Mouse (Mus musculus) embryonic facial prominence, embryonic 14.5 days (tissue): ENCODE data around the gene Scgb2b2. TPM values are rescaled to one million over a fixed set of nuclear protein-coding genes. Genes with fewer than 3 reads are reported as not detected.

ENCODE experiments used
- ATAC-seq: fragments of 200-750 bp; cut with Nextera tagmentation; 2 replicates; pipeline ENCODE4 v1.8.0; 2017; ENCODE audit warnings: low read depth, moderate number of reproducible peaks, moderate TSS enrichment
- DNase-seq: peaks from one replicate; pipeline ENCODE4 v3.0.0-alpha.2; 2015; ENCODE audit warnings: low spot score
- H3K27ac ChIP-seq: fragments of 300-500 bp; sonication (generic); replicated peaks from 2 replicates; pipeline ENCODE4 v1.5.1; 2014; ENCODE audit warnings: low read depth, mild to moderate bottlenecking, low read length, moderate library complexity
- H3K27me3 ChIP-seq: fragments of 300-500 bp; sonication (generic); replicated peaks from 2 replicates; pipeline ENCODE4 v1.6.1; 2014; ENCODE audit warnings: low read length; ENCODE audit not compliant: control insufficient read depth, insufficient read depth
- H3K36me3 ChIP-seq: fragments of 300-500 bp; sonication (generic); 2 replicates; pipeline ENCODE4 v1.6.1; 2014; ENCODE audit warnings: low read length, mixed read lengths; ENCODE audit not compliant: control insufficient read depth, insufficient read depth
- H3K4me1 ChIP-seq: fragments of 300-500 bp; sonication (generic); 2 replicates; pipeline ENCODE4 v1.6.1; 2014; ENCODE audit warnings: antibody characterized with exemption, low read length; ENCODE audit not compliant: control insufficient read depth, insufficient read depth
- H3K4me2 ChIP-seq: fragments of 300-500 bp; sonication (generic); 2 replicates; pipeline ENCODE4 v1.6.1; 2014; ENCODE audit warnings: low read depth, mild to moderate bottlenecking, low read length, moderate library complexity, mixed read lengths
- H3K4me3 ChIP-seq: fragments of 300-500 bp; sonication (generic); 2 replicates; pipeline ENCODE4 v1.5.1; 2014; ENCODE audit warnings: low read depth, mild to moderate bottlenecking, low read length
- H3K9ac ChIP-seq: fragments of 300-500 bp; sonication (generic); 2 replicates; pipeline ENCODE4 v1.6.1; 2014; ENCODE audit warnings: low read depth, mild to moderate bottlenecking, low read length, moderate library complexity, mixed read lengths
- H3K9me3 ChIP-seq: fragments of 300-500 bp; sonication (generic); 2 replicates; pipeline ENCODE4 v1.6.1; 2016; ENCODE audit warnings: low read length; ENCODE audit not compliant: control insufficient read depth
- WGBS: fragments of 180-500 bp; shearing (Covaris S2); extraction: QIAGEN DNeasy Blood & Tissue Kit; methylation state at CpG from one replicate; pipeline ENCODE4 v1.1.7; 2014; 5-methylcytosine and 5-hydroxymethylcytosine counted together
- polyA plus RNA-seq: library from polyadenylated mRNA; unstranded; fragments of >200 nt; fragmentation: Nextera tagmentation; extraction: Ambion mirVana; gene quantifications from 2 replicates; pipeline ENCODE4 v1.2.1, GENCODE M21; 2014

Scgb2b2 gene
- polyA plus RNA-seq: not detected in 2 replicates

GRCm38 (mm10) chr7:31290208-31290607 is at the start of gene Scgb2b2:
TSS of gene Scgb2b2 (plus strand) at chr7:31290508.
- H3K4me1 ChIP-seq: no peaks in the 10 kb centered on the region
- H3K4me3 ChIP-seq: no peak within 1 kb of the TSS
- H3K27ac ChIP-seq: no peak within 1 kb of the TSS
- WGBS: 83% methylated on average over 5 of the region's 5 CpGs
- no peaks in the 10 kb centered on the region for H3K27me3 ChIP-seq
- H3K9ac ChIP-seq: no peak within 1 kb of the TSS
- H3K9me3 ChIP-seq: peaks cover 17% of the 10 kb centered on the region
- ATAC-seq: no peak
- no peak for DNase-seq
- no peaks in the 10 kb centered on the region for H3K36me3 ChIP-seq
- H3K4me2 ChIP-seq: no peak within 1 kb of the TSS

- ATAC-seq (no peak), DNase-seq (no peak)
- Histone ChIP-seq H3K9ac (no peak within 1 kb of the TSS), H3K4me2 (no peak within 1 kb of the TSS), H3K4me3 (no peak within 1 kb of the TSS), H3K4me1 (no peaks in the 10 kb centered on the region), H3K27me3 (no peaks in the 10 kb centered on the region), H3K9me3 (peaks cover 17% of the 10 kb centered on the region), H3K36me3 (no peaks in the 10 kb centered on the region), H3K27ac (no peak within 1 kb of the TSS)
- WGBS: 72% methylated on average over 3 of the region's 3 CpGs
These were observed 1.4 kb downstream of the Scgb2b2 start, which contains the start of gene Scgb1b2 for GRCm38 (mm10) chr7:31291721-31292120. TSS of gene Scgb1b2 (minus strand) at chr7:31291821.

Other genes with a start within 250 kb of the Scgb2b2 start
- gene Fxyd5, start 248.0 kb upstream of the Scgb2b2 start, polyA plus RNA-seq: 57.0 and 64.6 TPM in 2 replicates
- gene Fxyd7, start 239.0 kb upstream of the Scgb2b2 start, polyA plus RNA-seq: 37.0 and 40.9 TPM in 2 replicates
- 113 and 135 TPM in 2 replicates for gene Fxyd1, start 233.3 kb upstream of the Scgb2b2 start, polyA plus RNA-seq
- 0.86 and 1.6 TPM in 2 replicates for gene Lgi4, start 231.2 kb upstream of the Scgb2b2 start, polyA plus RNA-seq
- 48.8 and 71.7 TPM in 2 replicates for gene Fxyd3, start 213.8 kb upstream of the Scgb2b2 start, polyA plus RNA-seq
- 4.4 and 4.9 TPM in 2 replicates for gene Hpn, start 175.2 kb upstream of the Scgb2b2 start, polyA plus RNA-seq
- gene Scn1b, start 163.5 kb upstream of the Scgb2b2 start, polyA plus RNA-seq: 8.5 and 9.4 TPM in 2 replicates
- 65.4 and 65.7 TPM in 2 replicates for gene Gramd1a, start 134.6 kb upstream of the Scgb2b2 start, polyA plus RNA-seq
- not detected in 2 replicates for gene Scgb1b2, start 1.3 kb downstream of the Scgb2b2 start, polyA plus RNA-seq
- not detected in 2 replicates for gene Scgb2b3, start 71.6 kb downstream of the Scgb2b2 start, polyA plus RNA-seq
- gene Scgb1b3, start 85.1 kb downstream of the Scgb2b2 start, polyA plus RNA-seq: not detected in 2 replicates